Mouse (Mus musculus) myocyte (in vitro differentiated cells): ENCODE results near the gene Casp7.

Source experiments
- E2F4 ChIP-seq: IDR thresholded peaks from one replicate; pipeline ENCODE4 v1.6.1; 2011; ENCODE audit warnings: mild to moderate bottlenecking, control low read depth, moderate library complexity; ENCODE audit not compliant: insufficient read depth
- POLR2AphosphoS2 ChIP-seq: IDR thresholded peaks from one replicate; pipeline ENCODE4 v1.6.1; 2011; ENCODE audit warnings: low read depth, control low read depth; ENCODE audit not compliant: insufficient read length
- USF1 ChIP-seq: IDR thresholded peaks from one replicate; pipeline ENCODE4 v1.6.1; 2011; ENCODE audit warnings: low read depth, mild to moderate bottlenecking, control low read depth, moderate library complexity

DNA sequence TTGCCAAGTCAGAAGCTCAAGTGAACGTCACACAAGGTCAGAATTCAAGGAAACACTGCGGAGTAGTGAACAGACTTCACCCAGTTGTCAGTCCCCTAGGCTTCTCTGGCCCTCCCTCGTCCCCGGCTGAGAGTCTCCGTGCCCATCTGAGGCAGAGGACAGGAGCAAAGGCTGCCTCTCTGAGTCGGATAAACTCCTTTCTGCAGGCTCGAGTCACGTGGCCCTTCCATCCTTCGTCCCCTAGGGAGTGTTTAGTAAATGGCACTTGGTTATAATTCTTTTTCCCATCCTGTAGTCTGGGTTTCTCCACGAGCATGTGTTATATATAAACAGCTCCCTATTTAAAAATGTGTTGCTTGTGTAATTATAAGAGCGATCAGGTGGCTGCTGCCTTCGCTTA, 26.4 kb downstream of the Casp7 start:
- TF ChIP-seq POLR2AphosphoS2, result no peak
- TF ChIP-seq USF1, result no peak
- TF ChIP-seq E2F4, result no peak
